Mouse (Mus musculus) bone marrow macrophage, adult 2 months (primary cell): ENCODE measurements around the gene Pusl1. TPM values are rescaled to one million over a fixed set of nuclear protein-coding genes. Genes with fewer than 3 reads are reported as not detected.

Experiments used
- H3K27ac ChIP-seq: 2 replicates; pipeline ENCODE4 v1.5.1; 2012; ENCODE audit warnings: low read depth, low read length; ENCODE audit not compliant: insufficient read depth
- H3K4me1 ChIP-seq: 2 replicates; pipeline ENCODE4 v1.6.1; 2012; ENCODE audit warnings: low read length; ENCODE audit not compliant: control insufficient read depth, insufficient read depth
- H3K4me3 ChIP-seq: 2 replicates; pipeline ENCODE4 v1.5.1; 2012; ENCODE audit warnings: mild to moderate bottlenecking, low read length, moderate library complexity; ENCODE audit not compliant: insufficient read depth
- CTCF ChIP-seq: IDR thresholded peaks from 2 replicates; pipeline ENCODE4 v1.5.1; 2012; ENCODE audit warnings: low read depth, mild to moderate bottlenecking, low read length, moderate library complexity
- POLR2A ChIP-seq: IDR thresholded peaks from 2 replicates; pipeline ENCODE4 v1.6.1; 2012; ENCODE audit warnings: mild to moderate bottlenecking, low read depth, low read length, borderline replicate concordance
- polyA plus RNA-seq: library from polyadenylated mRNA; stranded (reverse); fragments of >200 nt; gene quantifications from 2 replicates; pipeline ENCODE4 v1.2.4, GENCODE M21; 2012; ENCODE audit not compliant: missing spikeins, insufficient read depth, insufficient read length

Gene Pusl1
- polyA plus RNA-seq, 1 experiment, result 10.7 TPM

DNA sequence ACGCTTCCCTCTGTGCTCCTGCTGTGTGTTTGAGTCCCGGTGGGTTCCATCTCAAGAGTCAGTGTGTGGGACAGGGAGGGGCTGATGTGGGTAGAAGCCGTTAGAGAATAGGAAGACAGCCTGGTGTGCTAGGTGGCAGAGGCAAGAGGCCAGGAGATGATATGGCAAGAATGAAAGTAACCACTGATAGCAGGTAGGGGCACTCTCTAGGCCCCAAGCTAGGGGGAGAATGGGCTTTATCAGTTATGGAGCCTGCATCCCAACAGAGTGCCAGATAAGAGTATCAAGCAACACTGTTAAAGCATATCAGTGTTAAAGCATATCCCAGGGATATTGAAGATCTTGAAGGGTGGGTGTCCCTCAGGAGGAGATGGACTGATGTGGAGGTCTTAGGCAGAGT, 34.7 kb downstream of the Pusl1 start:
- no peak overlapping the region for H3K27ac ChIP-seq
- no peak overlapping the region for H3K4me3 ChIP-seq
- TF ChIP-seq CTCF (no peak), POLR2A (no peak)
- peaks cover 14% of the 10 kb centered on the region for H3K4me1 ChIP-seq

DNA sequence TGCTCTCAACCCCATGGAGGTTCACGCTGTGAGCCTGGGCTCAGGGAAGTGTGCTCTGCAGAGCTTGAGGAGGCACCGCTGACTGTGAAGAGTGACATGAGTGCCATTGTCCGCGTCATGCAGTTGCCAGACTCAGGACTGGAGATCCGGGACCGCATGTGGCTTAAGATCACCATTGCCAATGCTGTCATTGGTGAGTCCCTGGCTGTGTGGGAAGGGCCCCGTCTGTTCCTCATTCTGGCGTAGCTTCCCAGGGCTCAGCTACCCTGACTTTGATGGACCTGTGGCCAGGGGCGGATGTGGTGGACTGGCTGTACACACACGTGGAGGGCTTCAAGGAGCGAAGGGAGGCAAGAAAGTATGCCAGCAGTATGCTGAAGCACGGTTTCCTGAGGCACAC, 35.5 kb downstream of the Pusl1 start:
- H3K4me1 ChIP-seq, result peaks cover 21% of the 10 kb centered on the region
- no peak overlapping the region for H3K4me3 ChIP-seq
- no peak overlapping the region for H3K27ac ChIP-seq
- TF ChIP-seq POLR2A, result no peak

DNA sequence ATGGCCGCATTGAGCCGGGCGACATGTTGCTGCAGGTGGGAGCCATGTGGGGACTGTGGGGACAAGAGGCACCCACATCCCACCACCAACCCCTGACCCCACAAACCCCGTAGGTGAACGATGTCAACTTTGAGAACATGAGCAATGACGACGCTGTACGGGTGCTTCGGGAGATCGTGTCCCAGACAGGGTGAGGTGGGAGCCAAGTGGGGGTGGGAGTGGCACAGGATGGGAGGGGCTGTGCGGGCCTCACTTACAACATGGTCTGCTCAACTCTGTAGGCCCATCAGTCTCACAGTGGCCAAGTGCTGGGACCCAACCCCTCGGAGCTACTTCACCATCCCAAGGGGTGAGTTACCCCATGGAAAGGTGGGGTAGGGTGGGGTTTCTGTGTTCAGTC, 36.6 kb downstream of the Pusl1 start:
- Histone ChIP-seq H3K4me1 (peaks cover 25% of the 10 kb centered on the region), H3K27ac (no peak overlapping the region), H3K4me3 (no peak overlapping the region)
- TF ChIP-seq POLR2A (no peak), CTCF (no peak)

DNA sequence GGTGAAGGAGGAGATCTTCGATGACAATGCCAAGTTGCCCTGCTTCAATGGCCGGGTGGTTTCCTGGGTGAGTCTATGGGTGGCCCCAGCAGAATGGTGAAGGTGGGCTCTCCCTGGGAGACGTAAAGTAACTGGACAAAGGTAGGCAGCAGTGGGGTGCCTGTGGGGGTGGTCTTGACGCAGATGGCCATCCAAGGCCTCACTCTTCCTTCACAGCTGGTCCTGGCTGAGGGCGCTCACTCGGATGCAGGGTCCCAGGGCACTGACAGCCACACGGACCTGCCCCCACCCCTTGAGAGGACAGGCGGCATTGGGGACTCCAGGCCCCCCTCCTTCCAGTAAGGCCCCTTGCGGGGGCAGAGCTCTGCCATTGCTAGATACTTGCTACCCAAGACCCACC, 38.2 kb downstream of the Pusl1 start:
- peaks cover 38% of the 10 kb centered on the region for H3K4me1 ChIP-seq
- H3K27ac ChIP-seq, result no peak overlapping the region
- no peak for TF ChIP-seq CTCF
- TF ChIP-seq POLR2A, result no peak
- no peak overlapping the region for H3K4me3 ChIP-seq

DNA sequence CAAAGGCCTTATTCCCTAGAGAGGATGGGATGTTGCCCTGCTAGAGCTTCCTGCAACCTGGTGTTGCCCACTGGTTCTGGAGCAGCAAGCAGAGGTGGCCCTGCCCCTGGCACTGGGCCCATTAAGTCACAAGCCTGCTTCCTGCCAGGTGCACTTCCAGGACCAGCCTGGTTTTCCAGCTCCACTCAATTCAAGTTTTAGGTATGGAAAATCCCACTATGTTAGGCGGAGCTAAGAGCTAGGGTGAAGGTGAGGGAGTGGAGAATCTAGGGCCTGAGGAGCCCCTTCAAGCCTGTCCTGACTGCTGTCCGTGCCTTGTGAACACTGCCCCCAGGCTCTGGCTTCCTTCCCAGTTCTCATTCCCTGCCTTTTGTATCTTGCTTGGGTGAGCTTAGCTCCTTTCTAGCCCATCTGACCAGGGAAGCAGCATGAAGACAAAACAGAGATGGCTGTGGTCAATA, 39.6 kb downstream of the Pusl1 start:
- no peak overlapping the region for H3K27ac ChIP-seq
- H3K4me1 ChIP-seq, result peaks cover 39% of the 10 kb centered on the region
- H3K4me3 ChIP-seq, result no peak overlapping the region
- TF ChIP-seq POLR2A (no peak), CTCF (no peak)

DNA sequence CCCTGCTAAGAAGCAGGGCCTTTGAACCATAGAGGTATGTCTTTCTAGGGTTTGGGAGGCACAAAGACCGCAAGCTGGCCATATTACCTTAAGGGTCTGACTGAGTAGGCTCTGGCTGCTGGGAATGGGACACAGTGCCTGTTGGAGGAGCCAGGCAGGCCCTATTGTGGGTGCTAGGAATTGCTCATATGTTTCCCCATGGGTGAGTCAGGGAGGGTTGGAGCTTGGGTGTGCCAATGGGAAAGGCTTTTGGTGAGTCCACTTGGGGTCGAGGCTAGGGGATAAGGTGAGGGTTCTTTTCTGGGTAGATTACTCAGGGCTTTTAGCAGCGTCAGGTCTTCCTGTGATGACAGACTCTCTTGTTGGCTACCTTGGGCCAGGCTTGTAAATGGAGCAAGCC, 40.2 kb downstream of the Pusl1 start:
- Histone ChIP-seq H3K4me3 (no peak overlapping the region), H3K27ac (no peak overlapping the region), H3K4me1 (peaks cover 43% of the 10 kb centered on the region)
- TF ChIP-seq CTCF, result no peak
- no peak for TF ChIP-seq POLR2A

DNA sequence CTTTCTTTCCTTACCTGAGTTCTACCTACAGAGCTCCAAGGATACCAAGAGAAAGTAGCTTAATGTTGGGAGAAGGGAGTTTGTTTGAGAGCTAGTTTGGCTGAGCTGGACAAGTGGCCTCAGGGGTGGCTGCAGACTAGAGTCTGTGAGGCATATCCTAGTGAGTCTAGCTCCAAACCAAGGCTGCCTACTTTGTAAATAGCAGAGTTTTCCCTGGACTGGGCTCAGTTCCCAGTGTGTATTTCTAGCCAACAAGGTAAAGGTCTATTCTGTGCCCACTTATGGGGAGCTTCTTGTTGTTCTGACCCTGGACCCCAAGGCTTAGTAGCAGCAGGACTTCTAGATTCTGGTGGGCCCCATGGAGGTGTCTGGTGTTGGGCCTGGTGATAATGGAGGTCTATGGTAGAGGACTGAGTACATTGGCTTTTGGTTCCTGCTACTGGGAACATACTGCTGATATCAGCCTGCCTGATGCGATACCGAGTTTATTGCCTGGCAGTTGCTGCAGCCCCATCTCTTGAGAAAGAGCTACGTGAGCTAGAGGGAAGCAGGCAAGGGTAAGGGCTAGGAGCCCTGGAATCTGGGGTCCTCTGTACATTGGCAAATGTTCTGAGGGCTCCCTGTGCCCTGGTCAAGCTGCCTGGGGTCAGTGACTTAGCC, 41.7 kb downstream of the Pusl1 start:
- Histone ChIP-seq H3K4me3 (no peak overlapping the region), H3K4me1 (peaks cover 43% of the 10 kb centered on the region), H3K27ac (no peak overlapping the region)
- no peak for TF ChIP-seq POLR2A
- TF ChIP-seq CTCF, result no peak

DNA sequence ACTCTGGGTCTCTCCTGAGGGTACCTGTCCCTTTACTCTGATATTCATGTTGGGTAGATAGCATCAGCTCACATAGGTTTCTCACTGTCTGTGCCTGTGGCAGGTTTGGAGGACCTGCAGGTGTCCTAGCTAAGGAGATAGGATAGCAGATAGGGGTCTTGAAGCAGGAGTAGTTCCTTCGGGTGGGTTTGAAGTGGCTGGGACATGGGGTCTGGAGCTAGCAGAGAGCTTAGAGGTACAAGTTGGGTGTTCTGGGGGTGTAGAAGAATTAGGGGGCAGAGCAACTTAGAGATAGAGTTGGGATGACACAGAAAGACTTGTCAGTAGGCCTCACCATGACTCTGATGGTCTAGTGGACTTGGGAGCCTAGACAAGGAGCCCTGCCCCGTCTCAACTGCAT, 42.2 kb downstream of the Pusl1 start:
- H3K4me3 ChIP-seq, result no peak overlapping the region
- H3K4me1 ChIP-seq, result peaks cover 43% of the 10 kb centered on the region
- H3K27ac ChIP-seq, result no peak overlapping the region
- TF ChIP-seq POLR2A (no peak), CTCF (no peak)

DNA sequence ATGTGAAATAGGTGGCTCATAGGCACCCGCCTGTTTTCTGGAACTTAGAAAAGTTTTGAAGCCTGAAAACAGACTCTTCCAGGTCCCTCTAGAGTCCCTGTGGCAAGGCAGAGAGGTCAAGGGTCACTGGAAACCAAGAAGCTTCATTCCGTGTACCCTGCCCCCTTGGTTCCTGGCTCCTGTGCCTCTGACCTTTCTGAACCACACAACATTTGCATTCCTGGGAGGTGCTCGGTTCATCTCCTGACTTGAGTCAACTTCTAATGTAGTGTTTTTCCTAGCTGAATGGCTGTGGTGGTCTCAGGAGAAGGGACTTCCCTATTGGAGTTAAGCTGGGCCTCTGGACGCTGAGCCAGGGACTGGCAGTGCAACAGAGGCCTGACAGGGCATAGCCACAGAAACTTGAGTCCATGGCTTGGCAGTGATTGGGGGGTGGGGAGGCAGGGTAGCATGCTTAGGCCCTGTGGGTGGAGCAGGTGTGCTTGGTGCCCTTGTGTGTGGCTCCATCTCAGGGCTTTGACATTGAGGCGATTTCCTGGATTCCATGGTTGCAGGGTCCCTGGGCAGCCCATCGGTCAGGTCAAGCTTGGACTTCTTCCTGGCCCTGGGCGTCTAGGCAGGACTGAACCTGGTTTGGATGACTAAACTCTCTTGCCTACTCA, 43.0 kb downstream of the Pusl1 start:
- H3K27ac ChIP-seq, result no peak overlapping the region

DNA sequence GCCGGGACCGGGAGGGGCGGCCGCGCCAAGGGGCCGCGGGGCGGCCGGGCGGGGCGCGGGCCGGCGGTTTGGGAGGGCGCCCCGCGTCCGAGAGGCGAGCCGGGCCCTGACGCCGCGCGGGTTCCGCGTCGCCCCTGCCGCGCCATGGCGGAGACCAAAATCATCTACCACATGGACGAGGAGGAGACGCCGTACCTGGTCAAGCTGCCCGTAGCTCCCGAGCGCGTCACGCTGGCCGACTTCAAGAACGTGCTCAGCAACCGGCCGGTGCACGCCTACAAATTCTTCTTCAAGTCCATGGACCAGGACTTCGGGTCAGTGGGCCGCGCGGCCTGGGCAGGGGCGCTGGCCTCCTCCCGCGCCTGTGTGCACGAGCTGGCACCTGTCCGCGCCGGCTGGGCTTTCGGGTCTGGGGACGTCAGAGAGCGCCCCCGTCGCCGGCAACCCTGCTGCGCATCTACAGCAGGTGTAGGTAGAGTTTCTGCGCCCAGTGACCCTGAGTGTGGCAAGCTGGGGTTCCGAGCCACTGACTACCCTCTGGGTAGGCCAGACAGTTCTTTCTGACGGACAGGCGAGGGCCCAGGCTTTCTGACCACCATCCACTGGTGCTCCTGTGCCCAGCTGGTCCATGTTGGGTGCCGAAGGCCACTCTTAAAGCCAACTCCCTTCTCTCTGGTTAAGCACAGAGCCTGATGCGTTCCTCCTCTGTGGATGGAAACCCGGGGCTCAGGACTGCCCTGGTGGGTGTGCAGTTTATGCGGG, 43.8 kb downstream of the Pusl1 start:
- H3K4me3 ChIP-seq, result peak overlapping the region; percentile 99
- peaks cover 38% of the 10 kb centered on the region for H3K4me1 ChIP-seq
- no peak overlapping the region for H3K27ac ChIP-seq
- TF ChIP-seq POLR2A, result no peak
- TF ChIP-seq CTCF, result no peak

More for the DNA sequence above, 43.0 kb downstream of the Pusl1 start:
- peak overlapping the region; percentile 99 for H3K4me3 ChIP-seq
- peaks cover 43% of the 10 kb centered on the region for H3K4me1 ChIP-seq
- TF ChIP-seq POLR2A, result no peak
- no peak for TF ChIP-seq CTCF
